ENCODE assay signal across 18 mouse cellular contexts in genomic region chr12:108042239-108042571, GRCm38 (mm10). TPM values are rescaled to one million over a fixed set of nuclear protein-coding genes. Genes with fewer than 3 reads are reported as not detected.
A peak's percentile ranks its signal among the peaks of the same experiment; 100 is the strongest.
DNase-seq lines count a peak whose midpoint lies in the region; ATAC-seq and TF ChIP-seq lines count a peak whose summit lies in the region.
"Had no signal": no experiment of that assay in that cellular context is flagged by ENCODE, and none has a peak within 500 bp of the region (broad histone marks: within the 10 kb centered on the region; RNA-seq: fewer than 3 reads in every experiment).

No protein-coding gene starts in this region.

- H3K9ac ChIP-seq in limb, embryonic 15.5 days = no peak overlapping the region
- H3K9ac ChIP-seq in intestine, embryonic 14.5 days (ENCODE audit: low read length) = no peak overlapping the region
- H3K9ac ChIP-seq in intestine, postnatal 0 days (ENCODE audit: low read depth, low read length) = no peak overlapping the region
- H3K9ac ChIP-seq: embryonic facial prominence, embryonic 13.5 days; forebrain, embryonic 15.5 days; liver, postnatal 0 days; midbrain, embryonic 15.5 days; neural tube, embryonic 15.5 days; stomach, embryonic 15.5 days had no signal

- DNase-seq in kidney, adult 2 months = peak; percentile 40
- DNase-seq in kidney, postnatal 4 days = no peak
- no peak for DNase-seq in limb, embryonic 10.5 days (ENCODE audit: low spot score)
- no peak for DNase-seq in intestine, embryonic 14.5 days (ENCODE audit: low spot score)
- DNase-seq in Muller cell, postnatal 12 days (ENCODE audit: inconsistent ontology term) = no peak

- WGBS in kidney, adult 2 months = 39% methylated on average over 3 of the region's 3 CpGs
- 63% methylated on average over 3 of the region's 3 CpGs for WGBS in limb, embryonic 15.5 days
- WGBS in limb, embryonic 10.5 days = 65% methylated on average over 3 of the region's 3 CpGs
- WGBS in intestine, embryonic 14.5 days = 44% methylated on average over 3 of the region's 3 CpGs
- WGBS in intestine, postnatal 0 days = 37% methylated on average over 3 of the region's 3 CpGs

- no peaks in the 10 kb centered on the region for H3K9me3 ChIP-seq in limb, embryonic 15.5 days
- no peaks in the 10 kb centered on the region for H3K9me3 ChIP-seq in limb, embryonic 10.5 days (replicated peaks)
- no peaks in the 10 kb centered on the region for H3K9me3 ChIP-seq in intestine, embryonic 14.5 days (ENCODE audit: control insufficient read depth, low read length)
- H3K9me3 ChIP-seq in intestine, postnatal 0 days (ENCODE audit: control insufficient read depth) = no peaks in the 10 kb centered on the region
- H3K9me3 ChIP-seq: embryonic facial prominence, embryonic 13.5 days; forebrain, embryonic 10.5 days; forebrain, embryonic 15.5 days; midbrain, embryonic 15.5 days; neural tube, embryonic 15.5 days; stomach, embryonic 15.5 days had no signal

- no peak for TF ChIP-seq CTCF in kidney, adult 2 months (conservative IDR thresholded peaks at IDR 0.05; ENCODE audit: insufficient read depth, insufficient read length, low read depth, low read length)
- TF ChIP-seq CTCF in intestine, postnatal 0 days (IDR thresholded peaks at IDR 0.05; ENCODE audit: low read depth) = no peak

- no peaks in the 10 kb centered on the region for H3K4me1 ChIP-seq in kidney, adult 2 months (ENCODE audit: control insufficient read depth, insufficient read depth, low read length)
- no peaks in the 10 kb centered on the region for H3K4me1 ChIP-seq in limb, embryonic 15.5 days
- H3K4me1 ChIP-seq in limb, embryonic 10.5 days = peaks cover 10% of the 10 kb centered on the region; the same call in 1 of the 2 replicates
- H3K4me1 ChIP-seq in intestine, embryonic 14.5 days (replicated peaks; ENCODE audit: control insufficient read depth, insufficient read depth, low read length) = no peaks in the 10 kb centered on the region
- peaks cover 7% of the 10 kb centered on the region; the same call in 1 of the 2 replicates for H3K4me1 ChIP-seq in intestine, postnatal 0 days (replicated peaks; ENCODE audit: control insufficient read depth, insufficient read depth, low read length)
- H3K4me1 ChIP-seq: embryonic facial prominence, embryonic 13.5 days; midbrain, embryonic 15.5 days; neural tube, embryonic 15.5 days; stomach, embryonic 15.5 days had no signal

- H3K27me3 ChIP-seq in kidney, adult 2 months (replicated peaks; ENCODE audit: control insufficient read depth, insufficient read depth, low read length) = no peaks in the 10 kb centered on the region
- H3K27me3 ChIP-seq in limb, embryonic 15.5 days = no peaks in the 10 kb centered on the region
- 0 out of 2 replicates have a peak, but pooled peaks cover 13% of the 10 kb centered on the region for H3K27me3 ChIP-seq in limb, embryonic 10.5 days (ENCODE audit: low read depth, poor library complexity, severe bottlenecking)
- no peaks in the 10 kb centered on the region for H3K27me3 ChIP-seq in intestine, embryonic 14.5 days (replicated peaks; ENCODE audit: control insufficient read depth, insufficient read depth, low read length)
- no peaks in the 10 kb centered on the region for H3K27me3 ChIP-seq in intestine, postnatal 0 days (replicated peaks; ENCODE audit: control insufficient read depth, insufficient read depth, low read length)
- H3K27me3 ChIP-seq: embryonic facial prominence, embryonic 13.5 days; forebrain, embryonic 15.5 days; midbrain, embryonic 15.5 days; neural tube, embryonic 15.5 days; stomach, embryonic 15.5 days had no signal

- peak; percentile 18; the same call in 1 of the 2 replicates for ATAC-seq in limb, embryonic 15.5 days (ENCODE audit: insufficient number of reproducible peaks, low FRiP score, low TSS enrichment, low read depth)
- 0 out of 2 replicates have a peak, but pooled peaks have one; percentile 3 for ATAC-seq in intestine, embryonic 14.5 days (replicated peaks; ENCODE audit: low FRiP score, low TSS enrichment, low read depth)
- ATAC-seq in intestine, postnatal 0 days = peak; percentile 53
- ATAC-seq: activated CD4-positive, CD25-positive, alpha-beta regulatory T cell, adult 4 months; CD4-positive, CD25-positive, alpha-beta regulatory T cell, adult 4 months; forebrain, embryonic 15.5 days; hindbrain, embryonic 16.5 days; midbrain, embryonic 15.5 days had no signal

- H3K4me3 ChIP-seq in kidney, adult 2 months (ENCODE audit: insufficient read depth, low read depth, low read length) = no peak overlapping the region
- H3K4me3 ChIP-seq in limb, embryonic 15.5 days = no peak overlapping the region
- H3K4me3 ChIP-seq in limb, embryonic 10.5 days = no peak overlapping the region
- H3K4me3 ChIP-seq in intestine, embryonic 14.5 days (ENCODE audit: low read depth, low read length) = no peak overlapping the region
- H3K4me3 ChIP-seq in intestine, postnatal 0 days (ENCODE audit: low read depth, low read length) = no peak overlapping the region
- H3K4me3 ChIP-seq: embryonic facial prominence, embryonic 13.5 days; forebrain, embryonic 10.5 days; forebrain, embryonic 15.5 days; heart, adult 2 months; midbrain, embryonic 15.5 days; neural tube, embryonic 15.5 days; stomach, embryonic 15.5 days had no signal

- H3K27ac ChIP-seq in kidney, adult 2 months (ENCODE audit: insufficient read depth, low read depth, low read length) = no peak overlapping the region
- no peak overlapping the region for H3K27ac ChIP-seq in limb, embryonic 15.5 days
- H3K27ac ChIP-seq in limb, embryonic 10.5 days = no peak overlapping the region
- no peak overlapping the region for H3K27ac ChIP-seq in intestine, embryonic 14.5 days (ENCODE audit: low read depth)
- H3K27ac ChIP-seq in intestine, postnatal 0 days (ENCODE audit: low read depth, low read length) = no peak overlapping the region
- H3K27ac ChIP-seq: embryonic facial prominence, embryonic 13.5 days; forebrain, embryonic 10.5 days; forebrain, embryonic 15.5 days; heart, adult 2 months; midbrain, embryonic 15.5 days; neural tube, embryonic 15.5 days; stomach, embryonic 15.5 days had no signal

- H3K36me3 ChIP-seq in kidney, adult 2 months (ENCODE audit: control insufficient read depth, insufficient read depth, low read length) = no peaks in the 10 kb centered on the region
- H3K36me3 ChIP-seq in limb, embryonic 15.5 days = no peaks in the 10 kb centered on the region
- H3K36me3 ChIP-seq in limb, embryonic 10.5 days = no peaks in the 10 kb centered on the region
- H3K36me3 ChIP-seq in intestine, embryonic 14.5 days (ENCODE audit: control insufficient read depth, insufficient read depth, low read length) = no peaks in the 10 kb centered on the region
- no peaks in the 10 kb centered on the region for H3K36me3 ChIP-seq in intestine, postnatal 0 days (ENCODE audit: control insufficient read depth, insufficient read depth)
- H3K36me3 ChIP-seq: embryonic facial prominence, embryonic 13.5 days; forebrain, embryonic 10.5 days; forebrain, embryonic 15.5 days; midbrain, embryonic 15.5 days; neural tube, embryonic 15.5 days; stomach, embryonic 15.5 days had no signal

- H3K4me2 ChIP-seq in limb, embryonic 15.5 days = no peak overlapping the region
- no peak overlapping the region for H3K4me2 ChIP-seq in intestine, embryonic 14.5 days (ENCODE audit: low read length)
- no peak overlapping the region for H3K4me2 ChIP-seq in intestine, postnatal 0 days (replicated peaks; ENCODE audit: low read depth)
- H3K4me2 ChIP-seq: embryonic facial prominence, embryonic 13.5 days; forebrain, embryonic 15.5 days; midbrain, embryonic 15.5 days; neural tube, embryonic 15.5 days; stomach, embryonic 15.5 days had no signal

- no peak for TF ChIP-seq POLR2A in kidney, adult 2 months (IDR thresholded peaks at IDR 0.05; ENCODE audit: low read depth, low read length)

RNA-seq across cellular contexts. Expression of gene Bcl11b, which starts 38.8 kb away (rescaled TPM):
- polyA plus RNA-seq in kidney, adult 2 months (2012; rRNA removed) = 4.9 and 5.4 TPM in 2 replicates
- polyA plus RNA-seq in limb, embryonic 15.5 days (2015; fragmentation: Nextera tagmentation; extraction: Ambion mirVana) = 14.3 and 19.9 TPM in 2 replicates
- polyA plus RNA-seq in limb, embryonic 10.5 days (2016; fragmentation: Nextera tagmentation; extraction: Ambion mirVana) = 5.4 and 7.8 TPM in 2 replicates
- polyA plus RNA-seq in intestine, embryonic 14.5 days (2014; fragmentation: Nextera tagmentation; extraction: Ambion mirVana) = 8.3 and 8.8 TPM in 2 replicates
- 5.2 TPM in 2 replicates for polyA plus RNA-seq in intestine, postnatal 0 days (2015; fragmentation: Nextera tagmentation; extraction: Ambion mirVana)
- polyA plus RNA-seq: liver, postnatal 0 days had no signal

Comparison
In these comparisons a context has a peak if more than half of its experiments do, and no peak if none do; other contexts are left out.
1. ATAC-seq: peak in every context shown above with its lines; median percentile 53 in intestine, postnatal 0 days; 18 in limb, embryonic 15.5 days; 3 in intestine, embryonic 14.5 days.